Mouse (Mus musculus) heart, adult 2 months (tissue): Measurements from ENCODE around the gene B3gnt5. TPM values are rescaled to one million over a fixed set of nuclear protein-coding genes. Genes with fewer than 3 reads are reported as not detected.
"Not testable (repeated sequence)": the region's sequence is repeated elsewhere in the genome, so short reads cannot be mapped to it uniquely, and the experiment has no call there.

Experiments used
- DNase-seq, 2 experiments: peaks; one replicate each; pipeline ENCODE4 v3.0.0; 2021
- H3K27ac ChIP-seq: fragments of 200-600 bp; 2 replicates; pipeline ENCODE4 v1.8.1; 2022
- H3K27me3 ChIP-seq: fragments of 200-500 bp; 2 replicates; pipeline ENCODE4 v1.6.1; 2012; ENCODE audit warnings: mild to moderate bottlenecking, low read length, inconsistent platforms, mixed read lengths; ENCODE audit not compliant: control insufficient read depth, insufficient read depth
- H3K36me3 ChIP-seq: fragments of 200-500 bp; 2 replicates; pipeline ENCODE4 v1.6.1; 2012; ENCODE audit warnings: low read length, inconsistent platforms; ENCODE audit not compliant: control insufficient read depth, insufficient read depth
- H3K4me1 ChIP-seq: fragments of 200-500 bp; 2 replicates; pipeline ENCODE4 v1.6.1; 2011; ENCODE audit warnings: low read length; ENCODE audit not compliant: control insufficient read depth, insufficient read depth
- H3K4me3 ChIP-seq: fragments of 200-600 bp; 2 replicates; pipeline ENCODE4 v1.8.1; 2022
- H3K79me2 ChIP-seq: fragments of 200-500 bp; replicated peaks from 2 replicates; pipeline ENCODE4 v1.6.1; 2012; ENCODE audit warnings: mild to moderate bottlenecking, inconsistent platforms, low read length, moderate library complexity, mixed read lengths; ENCODE audit not compliant: control insufficient read depth, insufficient read depth
- H3K9ac ChIP-seq: fragments of 200-500 bp; 2 replicates; pipeline ENCODE4 v1.6.1; 2012; ENCODE audit warnings: low read depth, mild to moderate bottlenecking, control low read depth, inconsistent platforms, low read length, mixed read lengths
- CTCF ChIP-seq: fragments of 200-600 bp; IDR thresholded peaks from 2 replicates; pipeline ENCODE4 v1.8.1; 2022; ENCODE audit warnings: antibody characterized with exemption, mild to moderate bottlenecking, moderate library complexity
- EP300 ChIP-seq: fragments of 200-500 bp; IDR thresholded peaks from 2 replicates; pipeline ENCODE4 v1.6.1; 2011; ENCODE audit warnings: low read depth, low read length, control low read depth; ENCODE audit not compliant: insufficient read depth
- POLR2A ChIP-seq: fragments of 200-500 bp; IDR thresholded peaks from 2 replicates; pipeline ENCODE4 v1.6.1; 2011; ENCODE audit warnings: mild to moderate bottlenecking, low read depth, low read length, control low read depth; ENCODE audit not compliant: insufficient read depth
- WGBS: fragments of 180-500 bp; shearing (Covaris S2); methylation state at CpG from one replicate; pipeline ENCODE4 v1.1.7; 2018; 5-methylcytosine and 5-hydroxymethylcytosine counted together
- intact Hi-C: fragments of 180-260 bp; cut with DNase I; formaldehyde crosslinking; loops from one replicate; pipeline ENCODE4 v1.15.1; 2025
- long read RNA-seq: library from polyadenylated mRNA; stranded (forward); transcript quantifications from one replicate; pipeline ENCODE4 v2.0.0, GENCODE M21; 2021
- polyA plus RNA-seq: library from polyadenylated mRNA; depleted of rRNA; stranded (reverse); fragments of >200 nt; gene quantifications from 2 replicates; pipeline ENCODE4 v1.2.3, GENCODE M21; 2012; rRNA removed
- total RNA-seq, 2 experiments: library from RNA; stranded (reverse); gene quantifications; 2 replicates each; pipeline ENCODE4 v1.2.3; 2021

B3gnt5 gene
- total RNA-seq (under 1 TPM; 0.44 to 0.57 TPM), polyA plus RNA-seq (0.31 and 0.32 TPM in 2 replicates)
- long read RNA-seq, result 0 reads

DNA sequence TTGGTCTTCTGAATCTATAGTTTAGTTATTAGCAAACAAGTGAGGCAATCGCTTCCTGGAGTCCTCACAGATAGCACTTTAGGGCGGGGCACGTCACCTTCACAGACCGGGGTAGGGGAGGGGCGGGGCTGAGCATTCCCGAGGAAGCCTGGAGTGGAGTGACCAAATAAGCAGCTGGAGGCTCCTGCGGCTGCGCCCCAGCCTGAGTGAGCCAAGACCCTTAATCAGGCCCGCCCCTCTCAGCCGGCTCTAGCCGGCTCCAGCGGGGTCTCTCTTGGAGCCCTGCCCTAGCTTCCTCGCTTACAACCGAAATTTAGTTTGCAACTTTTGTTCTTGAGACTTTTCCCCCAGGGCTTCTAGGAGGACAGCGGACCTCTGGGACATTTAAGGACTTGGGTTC, at the start of gene B3gnt5:
Gene B3gnt5, plus strand, starts transcription at position 135 of the 400 bp plus-strand sequence.
- peak; percentile 47 to 61 for DNase-seq
- no peak for TF ChIP-seq CTCF
- no peak for TF ChIP-seq POLR2A
- TF ChIP-seq EP300, result no peak
- Histone ChIP-seq H3K4me3 (peak within 1 kb of the TSS; percentile 62), H3K27me3 (no peaks in the 10 kb centered on the region), H3K36me3 (no peaks in the 10 kb centered on the region), H3K27ac (no peak within 1 kb of the TSS; the same call in none of the 2 replicates), H3K4me1 (no peaks in the 10 kb centered on the region), H3K79me2 (no peaks in the 10 kb centered on the region), H3K9ac (peak within 1 kb of the TSS; percentile 61)
- intact Hi-C loops, result no loop called here
- 2% methylated on average over 15 of the region's 15 CpGs for WGBS

DNA sequence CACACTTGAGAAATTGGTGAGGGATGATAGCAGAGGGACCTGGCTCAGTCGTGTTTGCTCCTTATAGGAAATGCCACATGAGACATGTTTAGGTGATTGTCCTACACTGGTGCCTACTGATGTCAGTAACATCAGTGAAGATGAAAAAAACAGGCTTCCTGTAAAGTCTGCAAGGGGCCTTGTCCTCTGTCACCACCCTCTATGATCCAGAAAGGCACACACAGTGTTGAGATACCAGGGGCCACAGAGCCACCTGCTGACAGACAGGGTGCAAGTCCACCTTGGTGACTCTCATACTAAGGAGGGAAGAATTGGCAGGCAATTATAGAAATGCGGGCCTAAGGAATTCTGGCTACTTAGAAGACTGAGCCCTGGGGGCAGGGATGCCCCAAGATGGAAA, 39.0 kb upstream of the B3gnt5 start:
- intact Hi-C loops, result loop anchor here (10.0 kb wide), 6 partner anchors 124 to 754 kb away; partner anchors contain the start of genes Klhl24 and Parl
- no peak for TF ChIP-seq CTCF
- no peak for TF ChIP-seq POLR2A
- TF ChIP-seq EP300, result no peak
- no peaks in the 10 kb centered on the region for H3K79me2 ChIP-seq
- WGBS, result 16% methylated on average over 2 of the region's 2 CpGs
- no peaks in the 10 kb centered on the region for H3K36me3 ChIP-seq
- no peaks in the 10 kb centered on the region for H3K4me1 ChIP-seq
- DNase-seq, result no peak
- no peak overlapping the region for H3K9ac ChIP-seq
- no peak overlapping the region for H3K4me3 ChIP-seq
- no peak overlapping the region for H3K27ac ChIP-seq
- H3K27me3 ChIP-seq, result no peaks in the 10 kb centered on the region

DNA sequence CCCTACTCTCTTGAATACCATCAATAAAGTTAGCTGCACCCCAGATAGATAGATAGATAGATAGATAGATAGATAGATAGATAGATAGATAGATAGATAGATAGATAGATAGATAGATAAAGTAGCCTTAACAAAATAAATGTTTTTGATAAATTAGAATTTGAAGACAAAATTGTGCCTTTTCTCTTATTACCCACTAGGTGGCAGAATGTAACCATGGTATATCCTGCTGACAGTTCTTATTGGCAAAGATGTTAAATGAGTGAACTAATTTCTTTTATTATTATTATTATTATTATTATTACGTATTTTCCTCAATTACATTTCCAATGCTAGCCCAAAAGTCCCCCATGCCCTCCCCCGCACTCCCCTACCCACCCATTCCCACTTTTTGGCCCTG, 35.9 kb upstream of the B3gnt5 start:
- not testable (repeated sequence) for H3K27ac ChIP-seq, H3K9ac ChIP-seq, H3K27me3 ChIP-seq, H3K4me1 ChIP-seq, DNase-seq, H3K79me2 ChIP-seq, H3K4me3 ChIP-seq, H3K36me3 ChIP-seq
- WGBS, result 20% methylated on average over 2 of the region's 2 CpGs
- peak; percentile 72 for TF ChIP-seq CTCF
- intact Hi-C loops, result loop anchor here (10.0 kb wide), 6 partner anchors 121 to 751 kb away; partner anchors contain the start of genes Klhl24 and Parl

DNA sequence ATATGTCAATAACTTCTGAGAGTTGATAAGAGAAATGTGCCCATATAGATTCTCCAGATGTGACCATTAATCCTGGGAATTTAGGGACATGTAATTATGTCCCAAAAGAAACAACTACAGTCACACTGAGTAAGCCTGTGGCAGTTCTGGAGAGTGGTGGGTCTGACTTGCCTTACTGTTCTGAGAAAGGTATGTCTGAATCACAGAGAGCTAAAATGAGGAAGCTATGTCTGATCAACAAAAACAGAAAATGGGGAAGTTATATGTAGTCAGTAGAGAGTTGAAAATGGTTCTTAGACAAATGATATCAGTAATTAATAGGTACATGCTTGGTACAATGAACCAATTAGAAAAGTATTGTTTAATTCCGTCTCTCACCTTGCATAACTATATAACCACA, 27.1 kb upstream of the B3gnt5 start:
- intact Hi-C loops, result no loop called here
- WGBS, result 77% methylated on average over 1 of the region's 1 CpGs

DNA sequence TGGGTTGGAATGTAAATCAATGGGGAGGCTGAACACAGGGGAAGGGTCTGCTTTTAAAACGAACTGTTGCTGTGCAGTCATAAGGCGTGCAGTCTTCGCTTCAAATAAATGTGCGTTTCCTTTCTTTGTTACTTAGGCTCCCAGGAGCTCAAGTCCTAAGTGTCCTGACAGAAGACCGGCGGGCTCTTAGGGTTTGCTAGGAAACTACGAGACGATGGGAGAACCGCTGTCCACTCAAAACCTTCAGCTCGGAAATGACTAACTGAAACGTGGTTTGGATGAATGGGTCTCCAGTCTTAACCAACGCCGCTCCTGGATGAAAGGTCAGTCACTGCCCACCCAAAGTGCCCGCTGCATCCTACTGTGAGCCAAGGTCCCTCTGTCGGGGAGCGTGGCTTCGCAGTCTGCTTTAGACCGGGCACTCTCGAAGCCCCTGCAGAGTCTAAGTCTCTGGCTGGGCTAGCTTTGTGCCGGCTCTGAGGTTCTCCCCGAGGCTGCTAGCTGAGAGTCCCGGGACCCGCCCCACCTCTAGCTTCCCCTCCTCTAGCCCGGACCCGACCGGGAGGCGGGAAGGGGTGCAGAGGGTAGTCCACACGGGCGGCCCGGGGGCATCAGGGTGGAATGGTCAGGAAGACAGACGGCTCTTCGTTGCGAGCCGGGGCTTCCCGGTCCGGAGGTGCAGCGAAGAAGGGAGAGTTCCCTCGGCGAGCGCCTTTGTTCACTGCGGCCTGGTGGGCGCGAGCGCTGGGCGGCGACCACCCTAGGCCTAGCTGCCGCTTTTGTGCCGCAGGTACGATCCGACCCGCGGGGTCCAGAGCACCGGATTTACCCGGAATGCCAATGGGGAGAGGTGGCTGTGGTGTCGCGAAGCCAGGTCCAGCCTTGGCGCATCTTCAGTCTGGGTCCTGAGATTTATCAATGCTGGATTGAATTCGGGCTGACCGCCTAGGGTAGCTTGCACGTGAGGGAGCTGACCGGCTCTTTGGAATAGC, 793 bp downstream of the B3gnt5 start:
- peak overlapping the region; percentile 62 for H3K4me3 ChIP-seq
- H3K27ac ChIP-seq, result no peak overlapping the region; the same call in none of the 2 replicates
- H3K36me3 ChIP-seq, result no peaks in the 10 kb centered on the region
- intact Hi-C loops, result no loop called here
- WGBS, result 1% methylated on average over 61 of the region's 61 CpGs
- no peaks in the 10 kb centered on the region for H3K27me3 ChIP-seq
- H3K9ac ChIP-seq, result peak overlapping the region; percentile 61
- DNase-seq, result peak; percentile 23 to 44
- H3K4me1 ChIP-seq, result no peaks in the 10 kb centered on the region
- H3K79me2 ChIP-seq, result no peaks in the 10 kb centered on the region
- no peak for TF ChIP-seq POLR2A
- TF ChIP-seq EP300, result no peak
- no peak for TF ChIP-seq CTCF

More for the DNA sequence above, 27.1 kb upstream of the B3gnt5 start:
- Histone ChIP-seq H3K27me3 (no peaks in the 10 kb centered on the region), H3K79me2 (no peaks in the 10 kb centered on the region), H3K9ac (no peak overlapping the region), H3K4me1 (no peaks in the 10 kb centered on the region), H3K4me3 (no peak overlapping the region), H3K27ac (no peak overlapping the region), H3K36me3 (no peaks in the 10 kb centered on the region)
- no peak for DNase-seq
- TF ChIP-seq EP300, result no peak
- no peak for TF ChIP-seq CTCF
- TF ChIP-seq POLR2A, result no peak

DNA sequence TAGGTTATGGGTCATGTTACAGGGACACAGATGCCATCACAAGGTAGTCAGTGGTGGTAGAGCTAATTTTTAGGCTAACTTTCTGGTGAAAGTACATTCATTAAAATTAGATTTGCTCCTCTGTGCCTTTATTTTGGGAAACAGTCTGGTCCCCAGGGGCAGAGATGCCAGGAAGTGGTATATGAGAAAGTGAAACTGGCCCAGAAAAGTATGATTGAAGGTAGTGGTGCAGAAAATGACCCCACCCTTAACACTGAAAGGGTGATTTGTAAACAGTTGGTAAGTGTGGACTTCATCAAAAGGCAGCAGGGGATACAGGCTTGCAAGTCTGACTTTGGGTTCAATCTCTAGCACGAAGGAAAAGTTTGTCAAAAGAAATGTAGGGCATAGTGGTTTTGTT, 1.7 kb downstream of the B3gnt5 start:
- H3K4me1 ChIP-seq, result no peaks in the 10 kb centered on the region
- no peak for TF ChIP-seq EP300
- no peak for TF ChIP-seq CTCF
- no peak for TF ChIP-seq POLR2A
- H3K27me3 ChIP-seq, result no peaks in the 10 kb centered on the region
- H3K4me3 ChIP-seq, result no peak overlapping the region; the same call in 1 of the 2 replicates
- no peaks in the 10 kb centered on the region for H3K79me2 ChIP-seq
- WGBS, result 70% methylated on average over 1 of the region's 1 CpGs
- no peak overlapping the region for H3K9ac ChIP-seq
- DNase-seq, result peak in 1 of 2 experiments; percentile 26
- intact Hi-C loops, result no loop called here
- no peaks in the 10 kb centered on the region for H3K36me3 ChIP-seq
- H3K27ac ChIP-seq, result no peak overlapping the region
